Mouse (Mus musculus): ENCODE measurements around the gene Zfp318. TPM values are rescaled to one million over a fixed set of nuclear protein-coding genes. Genes with fewer than 3 reads are reported as not detected.

Gene Zfp318
- 16.5 and 17.7 TPM in 2 replicates for polyA plus RNA-seq (2016; fragmentation: Nextera tagmentation; extraction: Ambion mirVana)

DNA sequence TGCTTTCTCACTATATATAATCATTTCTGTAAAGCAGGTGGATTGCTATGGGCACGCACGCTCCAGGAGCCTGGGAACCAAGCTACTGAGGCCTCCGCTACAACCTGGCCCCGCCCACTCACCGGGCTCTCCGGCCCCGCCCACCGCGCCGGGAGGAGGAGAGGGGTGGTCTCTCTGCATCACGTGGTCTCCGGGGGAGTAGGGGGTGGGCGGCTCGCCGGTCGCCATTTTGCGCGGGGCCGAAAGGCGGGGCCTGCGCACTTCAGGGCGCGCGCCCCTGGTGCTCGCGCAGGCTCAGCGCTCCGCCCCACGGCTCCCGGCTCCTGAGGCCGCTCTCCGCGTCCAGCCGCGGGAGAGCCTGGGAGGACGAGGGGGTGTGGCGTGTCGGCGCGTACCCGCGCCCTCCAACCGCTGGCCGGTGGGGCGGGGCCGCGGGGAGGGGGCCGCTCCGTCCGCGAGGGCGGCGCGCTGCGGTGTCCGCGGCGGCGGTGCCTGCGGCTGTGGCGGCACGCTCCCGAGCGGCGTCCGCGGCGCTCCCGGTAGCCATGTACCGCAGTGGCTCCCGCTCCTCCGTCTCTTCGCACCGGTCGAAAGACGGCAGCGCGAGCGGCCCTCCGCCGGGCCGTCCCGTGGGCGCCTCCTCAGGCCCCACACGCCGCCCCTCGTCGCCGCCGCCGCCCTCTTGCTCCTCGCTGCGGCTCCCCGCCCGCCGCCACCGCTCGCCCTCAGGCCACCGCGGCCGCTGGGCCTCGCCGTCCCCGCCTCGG is at the start of gene Zfp318:
Gene Zfp318, plus strand, starts transcription at position 438 of the 767 bp plus-strand sequence.
- peak; percentile 98 for ATAC-seq (ENCODE audit: insufficient number of reproducible peaks, insufficient read depth, low FRiP score, low TSS enrichment, low read depth)
- H3K9ac ChIP-seq (replicated peaks), result peak within 1 kb of the TSS; percentile 98
- H3K36me3 ChIP-seq, result peaks cover 19% of the 10 kb centered on the region
- peaks cover 12% of the 10 kb centered on the region for H3K4me1 ChIP-seq (replicated peaks)
- H3K4me2 ChIP-seq, result peak within 1 kb of the TSS; percentile 72
- peak within 1 kb of the TSS; percentile 91 for H3K27ac ChIP-seq
- H3K4me3 ChIP-seq (replicated peaks), result peak within 1 kb of the TSS; percentile 96
- H3K27me3 ChIP-seq, result no peaks in the 10 kb centered on the region
- under 1% methylated on average over 72 of the region's 105 CpGs for WGBS
- H3K9me3 ChIP-seq, result no peaks in the 10 kb centered on the region

GRCm38 (mm10) chr17:46336475-46336874 is 47.1 kb upstream of the Zfp318 start:
- Histone ChIP-seq H3K9me3 (no peaks in the 10 kb centered on the region), H3K4me1 (replicated peaks) (no peaks in the 10 kb centered on the region), H3K27ac (no peak overlapping the region), H3K4me3 (replicated peaks) (no peak overlapping the region), H3K27me3 (no peaks in the 10 kb centered on the region), H3K9ac (replicated peaks) (no peak overlapping the region), H3K36me3 (no peaks in the 10 kb centered on the region), H3K4me2 (no peak overlapping the region)
- WGBS, result 21% methylated on average over 5 of the region's 5 CpGs
- no peak for ATAC-seq (ENCODE audit: insufficient number of reproducible peaks, insufficient read depth, low FRiP score, low TSS enrichment, low read depth)

GRCm38 (mm10) chr17:46341208-46341607 is 42.3 kb upstream of the Zfp318 start:
- no peak for ATAC-seq (ENCODE audit: insufficient number of reproducible peaks, insufficient read depth, low FRiP score, low TSS enrichment, low read depth)
- no peak overlapping the region for H3K4me3 ChIP-seq (replicated peaks)
- H3K9me3 ChIP-seq, result peaks cover 18% of the 10 kb centered on the region; the same call in 1 of the 2 replicates
- 77% methylated on average over 7 of the region's 7 CpGs for WGBS
- no peaks in the 10 kb centered on the region for H3K27me3 ChIP-seq
- H3K36me3 ChIP-seq, result no peaks in the 10 kb centered on the region
- no peaks in the 10 kb centered on the region for H3K4me1 ChIP-seq (replicated peaks)
- no peak overlapping the region for H3K27ac ChIP-seq
- no peak overlapping the region for H3K4me2 ChIP-seq
- no peak overlapping the region for H3K9ac ChIP-seq (replicated peaks)

DNA sequence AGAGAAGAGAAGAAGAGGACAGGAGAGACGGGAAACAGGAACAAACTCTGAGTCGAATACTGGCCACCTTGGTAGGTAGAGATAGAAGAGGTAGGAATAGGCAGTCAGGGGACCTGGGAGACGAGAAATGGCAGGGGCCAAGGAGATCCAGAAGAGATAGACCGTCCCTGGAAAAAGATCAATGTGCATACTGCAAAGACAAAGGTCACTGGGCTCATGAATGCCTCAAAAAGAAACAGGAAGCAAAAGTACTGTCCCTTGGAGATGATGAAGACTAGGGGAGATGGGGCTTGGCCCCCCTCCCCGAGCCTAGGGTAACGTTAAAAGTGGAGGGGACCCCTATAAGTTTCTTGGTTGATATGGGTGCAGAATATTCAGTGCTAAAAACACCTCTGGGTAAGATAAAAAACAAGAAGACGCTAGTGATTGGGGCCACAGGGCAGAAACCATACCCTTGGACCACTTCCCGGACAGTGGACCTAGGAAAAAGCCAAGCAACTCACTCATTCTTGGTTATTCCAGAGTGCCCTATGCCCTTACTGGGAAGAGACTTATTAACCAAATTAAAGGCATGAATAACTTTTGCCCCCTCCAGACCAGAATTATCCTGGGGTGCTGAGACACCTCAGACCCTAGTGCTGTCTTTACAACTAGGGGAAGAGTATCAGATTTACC is 32.4 kb upstream of the Zfp318 start:
- H3K4me1 ChIP-seq (replicated peaks), result no peaks in the 10 kb centered on the region
- no peaks in the 10 kb centered on the region for H3K27me3 ChIP-seq
- no peaks in the 10 kb centered on the region for H3K36me3 ChIP-seq
- no peak overlapping the region for H3K27ac ChIP-seq
- no peak for ATAC-seq (ENCODE audit: insufficient number of reproducible peaks, insufficient read depth, low FRiP score, low TSS enrichment, low read depth)
- WGBS, result 83% methylated on average over 8 of the region's 8 CpGs
- no peak overlapping the region for H3K4me3 ChIP-seq (replicated peaks)
- 0 out of 2 replicates have a peak, but pooled peaks cover 3% of the 10 kb centered on the region for H3K9me3 ChIP-seq
- H3K9ac ChIP-seq (replicated peaks), result no peak overlapping the region
- no peak overlapping the region for H3K4me2 ChIP-seq

DNA sequence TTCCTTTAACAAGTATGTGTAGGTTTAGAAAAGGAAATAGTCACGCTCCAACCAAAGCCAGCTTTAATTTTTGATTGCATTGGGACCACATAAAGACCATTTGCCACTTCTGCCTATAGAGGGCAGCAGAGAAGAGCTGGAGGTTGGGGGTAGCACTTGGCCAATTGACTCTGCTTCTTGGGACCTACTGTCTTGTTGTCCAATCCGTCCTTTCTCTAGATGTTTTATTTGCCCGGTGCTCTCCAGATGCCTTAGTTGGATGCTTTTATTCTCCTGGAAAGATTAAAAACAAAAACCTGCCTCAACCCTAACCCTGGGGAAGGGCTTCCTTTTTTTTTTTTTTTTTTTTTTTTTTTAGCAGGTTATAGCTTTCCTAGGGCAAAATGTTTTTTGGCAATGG is 11.7 kb upstream of the Zfp318 start:
- no peak for ATAC-seq (ENCODE audit: insufficient number of reproducible peaks, insufficient read depth, low FRiP score, low TSS enrichment, low read depth)
- Histone ChIP-seq H3K36me3 (no peaks in the 10 kb centered on the region), H3K9ac (replicated peaks) (no peak overlapping the region), H3K4me1 (replicated peaks) (no peaks in the 10 kb centered on the region), H3K27ac (no peak overlapping the region), H3K27me3 (no peaks in the 10 kb centered on the region), H3K4me3 (replicated peaks) (no peak overlapping the region), H3K4me2 (no peak overlapping the region), H3K9me3 (peaks cover 6% of the 10 kb centered on the region; the same call in 1 of the 2 replicates)
- WGBS, result 70% methylated on average over 3 of the region's 3 CpGs

- Histone ChIP-seq H3K4me2 (no peak overlapping the region), H3K27me3 (no peaks in the 10 kb centered on the region), H3K4me3 (replicated peaks) (no peak overlapping the region), H3K36me3 (no peaks in the 10 kb centered on the region), H3K27ac (no peak overlapping the region), H3K9me3 (no peaks in the 10 kb centered on the region), H3K4me1 (replicated peaks) (no peaks in the 10 kb centered on the region), H3K9ac (replicated peaks) (no peak overlapping the region)
- 90% methylated on average over 3 of the region's 3 CpGs for WGBS
- no peak for ATAC-seq (ENCODE audit: insufficient number of reproducible peaks, insufficient read depth, low FRiP score, low TSS enrichment, low read depth)
These were observed 5.0 kb upstream of the Zfp318 start for GRCm38 (mm10) chr17:46378564-46378963.

DNA sequence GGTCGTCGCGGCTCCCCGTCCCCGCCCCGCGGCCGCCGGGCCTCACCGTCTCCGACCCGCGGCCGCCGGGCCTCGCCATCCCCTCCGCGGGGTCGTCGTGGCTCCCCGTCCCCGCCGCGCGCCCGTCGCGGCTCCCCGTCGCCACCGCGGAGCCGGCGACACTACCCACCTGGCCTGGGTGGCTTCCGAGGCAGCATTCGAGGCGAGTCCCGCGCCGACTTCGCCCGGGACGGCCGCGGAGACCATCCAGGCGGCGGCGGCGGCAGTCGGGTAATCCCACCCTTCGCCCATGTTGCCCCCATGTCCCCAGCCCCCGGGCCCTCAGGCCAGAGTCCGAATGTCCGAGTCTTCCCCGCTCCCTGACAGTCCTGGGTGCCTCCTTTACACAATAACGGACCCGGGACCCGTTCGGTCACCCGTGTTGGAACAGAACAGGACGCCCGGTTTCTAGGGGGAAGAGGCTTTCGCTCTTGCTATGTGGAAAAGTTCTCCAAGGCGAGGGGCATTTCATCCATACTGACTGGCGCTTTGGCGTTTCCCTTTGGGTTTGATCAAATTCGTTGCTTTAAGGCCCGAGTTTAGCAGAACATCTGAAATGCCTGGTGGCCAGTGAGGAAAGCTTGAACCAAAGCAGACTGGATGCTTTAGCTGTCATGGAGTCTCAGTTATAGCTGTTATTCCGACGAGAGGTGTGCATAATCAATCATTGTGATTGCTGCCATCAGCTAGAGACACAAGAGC is 700 bp downstream of the Zfp318 start:
- Histone ChIP-seq H3K27me3 (no peaks in the 10 kb centered on the region), H3K36me3 (peaks cover 26% of the 10 kb centered on the region), H3K4me3 (replicated peaks) (peak overlapping the region; percentile 96), H3K4me2 (peak overlapping the region; percentile 72), H3K4me1 (replicated peaks) (peaks cover 12% of the 10 kb centered on the region), H3K27ac (peak overlapping the region; percentile 91), H3K9me3 (no peaks in the 10 kb centered on the region), H3K9ac (replicated peaks) (peak overlapping the region; percentile 98)
- under 1% methylated on average over 64 of the region's 70 CpGs for WGBS
- no peak for ATAC-seq (ENCODE audit: insufficient number of reproducible peaks, insufficient read depth, low FRiP score, low TSS enrichment, low read depth)

DNA sequence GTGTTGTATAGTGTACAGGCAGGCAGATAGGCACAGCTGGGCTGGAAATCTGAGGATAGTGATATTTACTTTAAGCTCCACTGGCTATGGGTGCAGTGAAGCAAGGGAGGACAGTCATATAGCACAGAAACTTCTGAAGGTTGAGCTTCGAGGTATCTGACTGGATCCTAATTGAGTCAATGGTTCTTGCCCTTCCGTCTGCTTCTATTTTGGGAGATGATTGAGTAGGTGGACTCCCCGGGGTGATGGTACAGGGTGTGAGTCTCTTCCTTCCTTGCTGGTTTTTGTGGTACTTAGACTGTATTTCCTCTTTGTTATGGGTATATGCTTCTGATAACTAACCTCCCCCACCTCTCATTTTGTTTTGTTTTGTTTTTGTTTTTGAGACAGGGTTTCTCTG is 4.7 kb downstream of the Zfp318 start:
- 94% methylated on average over 3 of the region's 3 CpGs for WGBS
- H3K27me3 ChIP-seq, result no peaks in the 10 kb centered on the region
- no peak overlapping the region for H3K9ac ChIP-seq (replicated peaks)
- no peaks in the 10 kb centered on the region for H3K9me3 ChIP-seq
- peaks cover 12% of the 10 kb centered on the region for H3K4me1 ChIP-seq (replicated peaks)
- ATAC-seq (ENCODE audit: insufficient number of reproducible peaks, insufficient read depth, low FRiP score, low TSS enrichment, low read depth), result no peak
- H3K4me2 ChIP-seq, result no peak overlapping the region
- H3K27ac ChIP-seq, result no peak overlapping the region
- H3K36me3 ChIP-seq, result peaks cover 49% of the 10 kb centered on the region
- no peak overlapping the region for H3K4me3 ChIP-seq (replicated peaks)

- Histone ChIP-seq H3K27ac (no peak overlapping the region), H3K9me3 (no peaks in the 10 kb centered on the region), H3K36me3 (peaks cover 69% of the 10 kb centered on the region), H3K4me3 (replicated peaks) (no peak overlapping the region), H3K9ac (replicated peaks) (no peak overlapping the region), H3K27me3 (no peaks in the 10 kb centered on the region), H3K4me2 (no peak overlapping the region), H3K4me1 (replicated peaks) (no peaks in the 10 kb centered on the region)
- ATAC-seq (ENCODE audit: insufficient number of reproducible peaks, insufficient read depth, low FRiP score, low TSS enrichment, low read depth), result no peak
- WGBS, result 51% methylated on average over 2 of the region's 2 CpGs
These were observed 9.5 kb downstream of the Zfp318 start for GRCm38 (mm10) chr17:46393012-46393411.

DNA sequence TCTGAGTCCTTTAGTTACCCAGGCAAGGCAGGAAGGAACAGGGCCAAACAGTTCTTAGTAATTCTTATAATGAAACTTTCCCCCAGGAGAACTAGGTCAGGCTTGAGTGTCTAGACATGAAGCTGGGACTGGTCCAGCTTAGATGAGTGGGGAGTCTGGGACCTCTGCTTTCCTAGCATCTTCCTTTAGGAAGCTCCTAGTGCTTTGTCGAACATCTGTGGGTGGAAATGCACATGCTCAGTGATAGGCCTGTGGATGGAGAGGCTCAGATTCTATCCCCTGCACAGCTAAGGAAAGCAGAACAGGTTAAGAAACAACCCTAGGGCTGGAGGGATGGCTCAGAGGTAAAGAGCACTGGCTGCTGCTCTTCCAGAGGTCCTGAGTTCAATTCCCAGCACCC is 11.1 kb downstream of the Zfp318 start:
- peaks cover 69% of the 10 kb centered on the region for H3K36me3 ChIP-seq

DNA sequence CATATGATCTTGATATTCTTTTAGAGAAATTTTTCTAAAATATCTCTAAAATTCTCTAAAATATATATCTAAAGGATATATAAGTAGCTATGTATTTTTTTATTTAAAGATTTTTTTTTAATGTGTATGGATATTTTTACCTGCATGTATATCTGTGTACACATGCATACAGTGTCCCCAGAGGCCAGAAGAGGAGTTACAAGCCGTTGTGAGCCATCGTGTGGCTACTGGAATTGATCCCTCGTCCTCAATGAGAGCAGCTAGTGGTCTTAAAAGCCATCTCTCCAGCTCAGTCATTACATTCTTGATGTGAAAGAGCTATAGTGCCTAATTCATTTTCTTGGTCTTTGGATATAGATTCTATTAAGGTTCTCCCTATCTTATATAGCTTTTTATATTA is 24.9 kb downstream of the Zfp318 start:
- Histone ChIP-seq H3K9me3 (no peaks in the 10 kb centered on the region), H3K4me1 (replicated peaks) (no peaks in the 10 kb centered on the region), H3K27me3 (no peaks in the 10 kb centered on the region), H3K4me2 (no peak overlapping the region), H3K36me3 (peaks cover 88% of the 10 kb centered on the region), H3K4me3 (replicated peaks) (no peak overlapping the region), H3K9ac (replicated peaks) (no peak overlapping the region), H3K27ac (no peak overlapping the region)
- no peak for ATAC-seq (ENCODE audit: insufficient number of reproducible peaks, insufficient read depth, low FRiP score, low TSS enrichment, low read depth)
- WGBS, result 43% methylated on average over 3 of the region's 3 CpGs

More for the DNA sequence above, 11.1 kb downstream of the Zfp318 start:
- H3K9ac ChIP-seq (replicated peaks), result no peak overlapping the region
- H3K27me3 ChIP-seq, result no peaks in the 10 kb centered on the region
- WGBS, result 88% methylated on average over 1 of the region's 1 CpGs
- no peak overlapping the region for H3K4me2 ChIP-seq
- no peak for ATAC-seq (ENCODE audit: insufficient number of reproducible peaks, insufficient read depth, low FRiP score, low TSS enrichment, low read depth)
- no peak overlapping the region for H3K4me3 ChIP-seq (replicated peaks)
- H3K9me3 ChIP-seq, result no peaks in the 10 kb centered on the region
- H3K27ac ChIP-seq, result no peak overlapping the region
- H3K4me1 ChIP-seq (replicated peaks), result no peaks in the 10 kb centered on the region

Measured in limb, embryonic 12.5 days (tissue).